Mouse (Mus musculus) MN1 (cell line): Measurements from ENCODE around the gene Slc44a1.

Experiments
- DNase-seq: peaks from one replicate; pipeline ENCODE4 v3.0.0-alpha.2; 2016; ENCODE audit warnings: low spot score

Slc44a1 gene

DNA sequence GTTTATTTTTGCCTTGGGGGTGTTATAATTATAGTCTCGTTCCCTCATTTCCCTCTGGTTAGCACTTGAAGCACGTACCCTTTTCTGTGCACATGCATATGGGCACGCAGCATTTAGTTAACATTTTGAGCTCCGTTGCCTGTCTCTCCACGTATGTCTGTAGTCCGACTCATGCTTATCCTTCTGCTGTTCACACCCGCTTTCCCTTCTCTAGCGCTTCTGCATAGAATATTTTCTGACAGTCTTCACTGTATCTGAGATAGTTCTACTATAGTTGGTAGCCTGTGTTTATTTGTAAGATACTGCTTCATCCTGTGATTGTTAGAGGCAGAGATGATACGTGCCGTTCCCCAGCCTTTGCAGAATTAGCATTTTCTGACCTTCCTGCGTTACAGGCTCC, 98.4 kb downstream of the Slc44a1 start:
- no peak for DNase-seq

GRCm38 (mm10) chr4:53539929-53540328, 99.7 kb downstream of the Slc44a1 start:
- DNase-seq: no peak

GRCm38 (mm10) chr4:53543421-53543820, 103.2 kb downstream of the Slc44a1 start:
- DNase-seq: no peak

GRCm38 (mm10) chr4:53544889-53545288, 104.7 kb downstream of the Slc44a1 start:
- no peak for DNase-seq

DNA sequence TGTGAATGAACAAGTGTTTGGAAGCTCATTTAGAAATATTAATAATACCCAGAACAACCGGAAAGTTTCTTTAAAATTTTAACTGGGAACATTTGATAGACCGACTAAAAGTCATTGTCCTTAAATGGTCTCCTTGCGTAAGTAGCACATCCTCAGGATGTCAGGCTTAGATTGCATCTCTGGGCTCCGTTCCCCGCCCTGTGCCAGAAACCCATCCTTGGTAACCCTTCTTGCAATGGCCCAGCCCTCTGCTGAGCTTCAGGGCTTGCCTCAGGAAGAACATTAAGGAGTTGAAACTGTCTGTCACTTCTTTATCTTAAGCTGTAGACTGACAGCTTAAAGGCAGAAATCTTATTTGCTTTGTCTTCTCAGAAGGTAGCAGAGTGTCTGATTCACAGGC, 107.2 kb downstream of the Slc44a1 start:
- DNase-seq: no peak

DNA sequence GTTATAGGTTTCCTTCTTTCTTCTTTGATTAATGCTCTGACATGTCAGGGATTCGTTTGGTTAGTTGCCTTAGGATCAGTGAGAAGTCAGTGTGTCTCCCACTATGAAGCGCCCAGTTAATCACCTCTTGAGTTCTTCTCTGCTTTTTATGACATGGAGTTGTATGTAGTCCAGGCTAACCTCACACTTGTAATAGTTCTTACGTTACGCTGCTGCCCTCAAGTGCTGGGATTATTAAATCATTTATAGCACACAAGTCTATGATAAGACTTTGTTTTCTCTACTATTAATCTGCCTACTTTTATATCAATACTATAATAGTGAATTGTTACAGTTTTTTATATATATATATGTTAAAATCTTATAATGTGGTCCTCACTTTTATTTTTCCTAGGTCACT, 109.2 kb downstream of the Slc44a1 start:
- peak; percentile 30 for DNase-seq

DNA sequence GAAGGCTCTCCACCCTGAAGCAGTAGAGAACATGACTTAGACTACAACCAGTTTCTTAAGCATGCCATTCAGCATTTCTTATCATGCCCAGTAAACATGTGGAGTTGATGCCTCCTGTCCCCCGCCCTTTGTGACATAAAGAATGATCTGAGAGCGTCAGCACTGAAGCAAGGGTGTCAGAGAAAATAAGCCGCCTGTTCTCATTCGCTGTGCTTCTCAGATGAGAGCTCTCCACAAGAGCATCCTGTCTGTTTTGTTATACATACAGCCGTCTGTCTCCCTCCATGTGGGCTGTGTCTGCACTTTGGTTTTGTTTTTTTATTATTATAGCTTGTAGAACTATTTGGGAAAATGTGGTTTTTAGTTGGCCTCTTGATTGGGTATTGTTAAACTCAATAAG, 124.4 kb downstream of the Slc44a1 start:
- no peak for DNase-seq

GRCm38 (mm10) chr4:53567065-53567464, 126.9 kb downstream of the Slc44a1 start:
- no peak for DNase-seq

DNA sequence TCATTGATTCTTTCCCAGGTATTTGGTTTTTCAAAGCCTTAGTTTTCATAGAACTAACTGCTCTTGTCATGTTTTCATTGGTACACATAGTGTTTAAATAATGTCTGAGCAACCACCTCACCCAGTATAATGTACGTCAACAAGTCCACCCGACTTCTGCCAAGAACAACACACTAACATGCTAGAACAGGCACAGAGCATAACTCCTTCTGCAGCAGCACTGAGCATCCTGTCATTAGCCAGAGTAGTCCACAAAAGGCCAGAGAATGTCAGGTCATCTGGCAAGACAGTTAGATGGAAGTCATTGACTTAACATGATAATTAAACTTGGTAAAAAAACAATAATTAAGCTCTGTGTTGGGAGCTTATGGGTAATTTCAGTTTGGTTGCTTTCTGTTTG, 135.3 kb downstream of the Slc44a1 start:
- DNase-seq: no peak

GRCm38 (mm10) chr4:53587676-53588075, 147.5 kb downstream of the Slc44a1 start:
- DNase-seq: no peak

DNA sequence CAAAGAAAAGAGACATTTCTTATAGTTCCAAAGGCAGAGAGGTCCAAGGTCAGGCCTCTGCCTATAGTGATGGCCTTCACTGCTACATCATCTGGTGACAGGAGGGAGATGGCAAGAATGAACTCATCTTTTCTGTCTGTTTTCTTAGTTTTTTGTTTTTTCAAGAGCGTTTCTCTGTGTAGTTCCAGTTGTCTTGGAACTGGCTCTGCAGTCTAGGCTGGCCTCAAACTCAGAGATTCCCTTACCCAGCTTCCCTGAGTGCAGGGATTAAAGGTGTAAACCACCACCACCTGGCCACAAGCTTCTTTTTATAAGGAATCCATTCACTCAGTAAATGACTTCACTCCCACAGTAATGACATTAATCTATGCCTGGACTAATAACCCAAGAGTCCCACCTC, 148.7 kb downstream of the Slc44a1 start:
- DNase-seq: no peak

GRCm38 (mm10) chr4:53589466-53589865, 149.3 kb downstream of the Slc44a1 start:
- no peak for DNase-seq

DNA sequence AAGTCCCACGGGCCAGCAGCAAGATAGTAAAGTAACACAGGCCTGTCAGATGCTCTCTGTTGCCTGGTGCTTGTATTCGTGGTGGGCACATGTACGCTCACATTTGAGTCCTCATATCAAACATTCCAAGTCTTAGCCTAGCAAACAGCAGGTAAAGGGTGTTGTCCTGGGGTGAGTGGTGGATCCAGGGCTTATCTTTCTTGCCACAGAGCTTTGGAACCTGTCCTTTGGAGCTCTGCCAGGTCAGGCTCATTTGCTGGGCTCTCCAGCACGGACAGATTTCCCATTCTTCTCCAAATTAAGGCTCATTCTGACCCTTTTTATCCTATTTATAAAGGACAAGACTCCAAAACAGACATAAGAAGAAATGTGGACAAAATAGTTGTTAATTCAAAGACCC, 149.9 kb downstream of the Slc44a1 start:
- DNase-seq: no peak

DNA sequence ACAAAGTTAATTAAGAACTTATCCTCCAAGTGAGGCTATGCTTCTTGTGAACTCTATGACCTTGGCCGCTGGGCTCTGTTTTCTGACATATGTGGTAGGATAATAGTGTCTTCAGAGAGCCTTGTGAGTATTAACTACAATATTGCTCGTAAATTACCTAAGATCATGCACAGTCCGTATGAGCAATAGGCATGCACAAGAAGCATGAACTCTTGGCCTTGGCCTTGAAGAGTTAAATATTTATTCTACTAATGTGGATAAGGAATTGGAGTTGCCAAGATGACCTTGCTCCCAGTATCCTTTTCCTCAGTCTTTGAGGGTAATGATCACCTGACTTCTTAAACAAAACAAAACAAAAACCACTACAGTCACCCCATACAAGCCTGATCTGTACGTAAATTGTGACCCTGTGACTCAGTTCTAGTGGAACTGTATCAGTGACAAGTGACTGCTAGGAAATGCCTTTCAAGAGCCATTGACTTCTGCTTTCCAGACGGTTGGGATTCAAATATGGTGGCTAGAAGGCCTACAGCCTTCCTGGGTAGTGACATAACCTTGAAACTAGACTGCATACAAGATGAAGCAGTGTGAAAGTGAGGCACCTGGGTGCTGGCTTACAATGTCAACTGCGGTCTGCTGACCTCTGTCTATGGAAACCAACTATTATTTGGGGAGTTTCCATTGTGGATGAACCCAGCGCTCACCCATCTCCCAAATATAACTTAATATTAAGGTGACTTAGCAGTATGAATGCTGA, 150.7 kb downstream of the Slc44a1 start:
- DNase-seq: no peak

GRCm38 (mm10) chr4:53591536-53591935, 151.3 kb downstream of the Slc44a1 start:
- no peak for DNase-seq

DNA sequence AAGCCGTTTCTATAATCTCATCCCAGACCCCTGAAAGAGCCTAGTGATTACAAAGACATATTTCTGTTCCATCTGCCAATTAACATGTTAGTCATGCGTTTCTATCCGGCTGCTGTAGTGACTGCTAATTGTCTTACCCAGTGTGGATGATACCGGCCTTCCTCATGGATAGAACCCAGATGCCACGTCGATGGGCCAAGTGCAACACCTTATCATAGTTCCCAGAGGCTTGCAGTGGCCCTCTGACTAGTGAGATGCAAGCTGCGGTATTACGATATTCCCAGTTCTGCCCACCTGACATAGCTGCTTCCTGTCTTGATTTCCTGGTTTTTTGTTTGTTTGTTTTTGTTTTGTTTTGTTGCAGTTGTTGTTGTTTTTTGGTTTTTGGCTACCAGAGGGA, 151.7 kb downstream of the Slc44a1 start:
- peak; percentile 79 for DNase-seq

GRCm38 (mm10) chr4:53592386-53592785, 152.2 kb downstream of the Slc44a1 start:
- DNase-seq: no peak

DNA sequence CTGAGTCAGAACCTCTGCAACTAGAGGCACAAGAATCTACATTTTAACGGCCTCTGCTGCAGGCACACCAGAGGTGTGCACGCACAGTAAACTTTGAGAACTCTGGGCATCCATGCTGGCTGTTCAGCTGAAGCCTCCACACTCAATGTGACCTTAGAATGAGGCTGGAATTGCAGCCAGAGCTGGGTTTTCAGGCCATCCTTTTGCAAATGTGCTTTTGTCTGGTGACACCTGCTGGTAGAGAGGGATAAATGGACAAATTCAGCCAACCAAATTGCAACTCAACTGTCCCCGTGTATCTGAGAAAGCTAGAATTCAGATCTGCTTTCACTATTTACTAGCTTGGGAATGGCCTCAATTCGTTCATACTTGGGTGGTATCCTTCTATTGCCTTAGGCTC, 154.0 kb downstream of the Slc44a1 start:
- DNase-seq: peak; percentile 80

DNA sequence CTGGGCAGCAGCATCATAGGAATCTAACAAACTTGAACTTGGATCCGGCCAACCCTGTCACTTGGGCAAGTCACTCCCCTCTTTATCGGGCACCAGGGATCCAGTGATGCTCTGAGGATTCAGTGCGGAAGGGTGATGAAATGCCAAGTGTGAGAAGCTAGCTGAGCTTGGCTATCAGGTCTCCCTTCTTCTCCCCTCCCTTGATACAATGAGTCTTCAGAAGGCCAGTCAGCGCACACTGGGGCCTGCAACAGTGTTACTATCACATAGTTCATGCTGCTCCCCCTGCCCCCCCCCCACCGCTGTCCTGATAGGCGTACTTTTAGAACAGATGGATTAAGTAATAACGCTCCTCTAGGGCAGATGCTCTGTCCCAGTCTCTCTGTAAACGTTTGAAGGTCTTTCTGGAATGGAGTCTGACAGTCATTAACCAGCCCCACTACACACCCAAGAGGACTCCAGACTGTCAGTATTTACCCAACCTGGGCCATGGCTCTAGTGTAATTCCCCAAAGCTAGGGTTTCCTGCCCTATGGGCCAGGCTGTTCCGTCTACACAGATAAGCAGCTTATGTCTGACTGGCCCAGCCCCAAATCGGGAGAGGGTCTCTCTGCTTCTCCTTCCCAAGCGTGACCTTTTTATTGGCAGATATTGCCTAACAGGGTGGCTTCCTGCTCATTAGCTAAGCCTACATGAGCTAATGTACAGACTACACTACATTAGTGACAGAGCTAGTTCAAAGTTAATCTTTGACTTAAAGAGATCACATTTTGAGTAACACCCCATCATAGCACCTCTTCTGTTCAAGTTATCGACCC, 155.2 kb downstream of the Slc44a1 start:
- no peak for DNase-seq

GRCm38 (mm10) chr4:53596063-53596895, 156.1 kb downstream of the Slc44a1 start:
- DNase-seq: no peak

GRCm38 (mm10) chr4:53600462-53600861, 160.2 kb downstream of the Slc44a1 start:
- DNase-seq: no peak

DNA sequence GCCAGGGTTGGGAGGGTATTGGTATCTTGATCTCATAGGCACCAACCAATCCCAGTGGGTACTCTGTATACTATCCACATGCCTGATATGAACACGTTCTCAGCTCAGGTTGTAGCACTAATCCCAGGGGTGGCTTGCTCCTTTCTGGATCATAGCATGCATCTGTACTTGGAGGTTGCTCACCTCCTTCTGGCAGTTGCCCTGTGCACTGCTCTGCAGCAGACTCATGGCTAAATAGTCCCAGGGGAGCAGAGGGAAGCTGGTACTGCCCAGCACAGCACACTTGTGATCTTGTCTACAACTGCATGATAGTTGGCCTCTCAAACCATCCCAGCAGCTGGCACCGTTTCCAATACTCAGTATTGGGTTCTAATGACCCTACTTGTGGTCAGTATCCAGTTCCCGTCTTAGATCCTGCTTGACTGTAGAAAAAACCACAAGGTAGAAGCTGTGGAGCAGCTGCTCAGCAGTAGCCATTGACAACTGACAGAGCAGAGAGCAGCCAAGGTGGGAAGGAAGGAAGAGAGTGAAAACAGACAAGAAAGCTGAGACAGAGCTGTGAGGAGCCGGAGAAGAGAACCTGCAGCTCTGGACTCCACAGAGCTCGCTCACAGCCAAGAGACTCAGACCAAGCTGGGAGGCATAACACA, 174.5 kb downstream of the Slc44a1 start:
- peak; percentile 57 for DNase-seq
